Mouse (Mus musculus) intestine, postnatal 0 days (tissue): ENCODE measurements around the gene Ykt6. TPM values are rescaled to one million over a fixed set of nuclear protein-coding genes. Genes with fewer than 3 reads are reported as not detected.

Source experiments
- ATAC-seq: fragments of 200-750 bp; cut with Nextera tagmentation; 2 replicates; pipeline ENCODE4 v1.8.0; 2017; ENCODE audit warnings: mild to moderate bottlenecking, moderate TSS enrichment, moderate library complexity
- H3K27ac ChIP-seq: fragments of 300-500 bp; sonication (generic); 2 replicates; pipeline ENCODE4 v1.5.1; 2014; ENCODE audit warnings: mild to moderate bottlenecking, low read depth, low read length, moderate library complexity
- H3K27me3 ChIP-seq: fragments of 300-500 bp; sonication (generic); replicated peaks from 2 replicates; pipeline ENCODE4 v1.6.1; 2014; ENCODE audit warnings: low read length, mixed read lengths; ENCODE audit not compliant: control insufficient read depth, insufficient read depth
- H3K36me3 ChIP-seq: fragments of 300-500 bp; sonication (generic); 2 replicates; pipeline ENCODE4 v1.6.1; 2014; ENCODE audit warnings: mild to moderate bottlenecking, moderate library complexity; ENCODE audit not compliant: control insufficient read depth, insufficient read depth
- H3K4me1 ChIP-seq: fragments of 300-500 bp; sonication (generic); replicated peaks from 2 replicates; pipeline ENCODE4 v1.6.1; 2014; ENCODE audit warnings: antibody characterized with exemption, low read length, mixed read lengths; ENCODE audit not compliant: control insufficient read depth, insufficient read depth
- H3K4me2 ChIP-seq: fragments of 300-500 bp; sonication (generic); replicated peaks from 2 replicates; pipeline ENCODE4 v1.6.1; 2014; ENCODE audit warnings: low read depth, mild to moderate bottlenecking, moderate library complexity
- H3K4me3 ChIP-seq: fragments of 300-500 bp; sonication (generic); 2 replicates; pipeline ENCODE4 v1.5.1; 2014; ENCODE audit warnings: low read depth, low read length
- H3K9ac ChIP-seq: fragments of 300-500 bp; sonication (generic); 2 replicates; pipeline ENCODE4 v1.6.1; 2014; ENCODE audit warnings: mild to moderate bottlenecking, low read depth, low read length
- H3K9me3 ChIP-seq: fragments of 300-500 bp; sonication (generic); 2 replicates; pipeline ENCODE4 v1.6.1; 2016; ENCODE audit warnings: mixed run types; ENCODE audit not compliant: control insufficient read depth
- CTCF ChIP-seq: sonication (generic); IDR thresholded peaks from 2 replicates; pipeline ENCODE4 v1.5.1; 2016; ENCODE audit warnings: low read depth, mild to moderate bottlenecking, control low read depth, antibody characterized with exemption, moderate library complexity
- WGBS: fragments of 180-500 bp; shearing (Covaris S2); extraction: QIAGEN DNeasy Blood & Tissue Kit; methylation state at CpG from one replicate; pipeline ENCODE4 v1.1.7; 2014; 5-methylcytosine and 5-hydroxymethylcytosine counted together
- polyA plus RNA-seq: library from polyadenylated mRNA; unstranded; fragments of >200 nt; fragmentation: Nextera tagmentation; extraction: Ambion mirVana; gene quantifications from 2 replicates; pipeline ENCODE4 v1.2.1, GENCODE M21; 2015

The Ykt6 gene
- polyA plus RNA-seq, 1 experiment from 2014 or later, result 53.8 TPM

DNA sequence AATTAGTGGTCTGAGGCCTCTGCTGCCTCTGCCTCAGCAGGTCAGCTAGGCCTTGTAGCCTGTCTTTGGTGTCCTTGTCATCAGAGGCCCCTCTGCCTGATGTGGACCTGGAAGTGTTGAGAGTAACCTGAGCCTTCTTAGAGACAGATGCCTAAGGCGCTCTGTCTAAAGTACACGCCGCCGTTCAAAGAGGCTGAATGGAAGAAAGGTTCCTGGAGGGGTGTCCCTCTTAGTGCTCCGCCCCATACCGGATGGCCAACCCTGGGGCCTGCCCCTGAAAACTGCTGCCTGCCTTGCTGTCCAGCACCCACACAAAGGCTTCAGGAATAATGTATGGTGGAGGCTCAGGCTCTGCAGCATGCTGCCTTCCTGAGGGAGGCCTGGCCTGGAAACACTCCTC is 12.7 kb downstream of the Ykt6 start:
- H3K4me2 ChIP-seq, result no peak overlapping the region
- no peak overlapping the region for H3K27ac ChIP-seq
- H3K36me3 ChIP-seq, result peaks cover 84% of the 10 kb centered on the region
- H3K27me3 ChIP-seq, result no peaks in the 10 kb centered on the region
- H3K4me1 ChIP-seq, result no peaks in the 10 kb centered on the region
- no peak for TF ChIP-seq CTCF
- no peaks in the 10 kb centered on the region for H3K9me3 ChIP-seq
- H3K9ac ChIP-seq, result no peak overlapping the region
- 64% methylated on average over 6 of the region's 6 CpGs for WGBS
- H3K4me3 ChIP-seq, result no peak overlapping the region
- ATAC-seq, result no peak

DNA sequence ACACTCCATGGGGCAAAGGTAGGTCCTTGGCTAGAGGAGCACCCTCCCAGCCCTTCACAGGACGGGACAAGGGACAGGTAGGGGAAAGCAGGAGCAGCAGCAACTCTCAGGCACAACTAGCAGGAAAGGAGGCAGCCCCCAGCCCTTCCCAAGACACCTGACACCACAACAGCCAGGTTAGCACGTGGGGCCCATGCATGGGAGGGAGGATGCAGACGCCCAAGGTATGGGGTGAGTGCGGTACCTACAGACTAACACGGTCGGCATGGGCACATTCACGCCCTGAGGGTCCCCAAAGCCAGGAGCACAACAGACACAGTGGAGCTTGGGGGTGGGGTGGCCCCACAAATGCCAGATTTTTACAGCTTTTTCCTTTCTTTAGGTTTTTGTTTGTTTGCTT is 15.7 kb downstream of the Ykt6 start:
- no peak overlapping the region for H3K4me2 ChIP-seq
- H3K27ac ChIP-seq, result no peak overlapping the region
- no peaks in the 10 kb centered on the region for H3K9me3 ChIP-seq
- no peak for TF ChIP-seq CTCF
- no peak overlapping the region for H3K4me3 ChIP-seq
- H3K9ac ChIP-seq, result no peak overlapping the region
- H3K4me1 ChIP-seq, result no peaks in the 10 kb centered on the region
- WGBS, result 71% methylated on average over 7 of the region's 7 CpGs
- peaks cover 54% of the 10 kb centered on the region for H3K36me3 ChIP-seq
- H3K27me3 ChIP-seq, result no peaks in the 10 kb centered on the region
- ATAC-seq, result no peak

DNA sequence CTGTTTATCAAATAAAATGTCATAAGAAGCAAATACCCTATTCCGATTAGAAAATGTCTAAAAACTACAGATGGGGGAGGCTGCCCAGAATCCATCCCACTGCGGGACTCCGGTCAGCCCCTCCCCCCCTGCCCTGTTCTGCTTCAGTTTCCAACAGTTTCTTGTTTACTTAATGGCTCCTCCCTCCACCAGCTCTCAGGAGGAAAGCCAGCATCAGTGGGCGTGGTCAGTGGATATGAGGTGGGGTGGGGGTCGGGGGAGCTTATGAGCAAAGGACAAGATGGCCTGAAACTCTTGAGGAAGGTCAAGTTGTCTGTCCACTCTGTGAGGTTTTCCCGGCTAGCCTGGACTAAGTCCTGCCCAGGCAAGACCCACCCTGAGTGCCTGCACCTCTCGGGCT is 17.7 kb downstream of the Ykt6 start:
- WGBS, result 31% methylated on average over 7 of the region's 7 CpGs
- Histone ChIP-seq H3K9ac (no peak overlapping the region), H3K4me1 (no peaks in the 10 kb centered on the region), H3K4me2 (no peak overlapping the region), H3K27me3 (no peaks in the 10 kb centered on the region), H3K36me3 (peaks cover 35% of the 10 kb centered on the region), H3K9me3 (no peaks in the 10 kb centered on the region), H3K4me3 (no peak overlapping the region), H3K27ac (no peak overlapping the region)
- TF ChIP-seq CTCF, result no peak
- ATAC-seq, result no peak

DNA sequence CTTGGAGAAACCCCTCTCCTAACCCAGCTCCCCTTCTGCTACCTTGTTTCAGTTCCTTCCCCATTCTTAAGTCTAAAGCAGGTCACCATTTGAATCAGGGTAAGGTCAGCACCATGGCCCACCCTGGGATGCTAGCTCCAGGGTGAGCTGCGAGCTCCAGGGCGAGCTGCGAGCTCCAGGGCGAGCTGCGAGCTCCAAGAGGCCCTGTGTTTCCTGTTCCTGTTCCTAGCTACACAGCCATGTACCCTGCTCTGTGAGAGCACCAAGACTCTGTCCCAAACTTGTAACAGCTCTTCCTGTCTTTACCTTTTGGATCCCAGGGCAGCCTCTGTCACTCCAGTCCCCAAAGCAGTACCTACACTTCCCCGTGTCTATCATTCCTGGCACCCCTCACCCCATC is 18.6 kb downstream of the Ykt6 start:
- Histone ChIP-seq H3K4me2 (no peak overlapping the region), H3K9ac (no peak overlapping the region), H3K4me1 (no peaks in the 10 kb centered on the region), H3K9me3 (no peaks in the 10 kb centered on the region), H3K27me3 (no peaks in the 10 kb centered on the region), H3K4me3 (no peak overlapping the region), H3K36me3 (peaks cover 28% of the 10 kb centered on the region), H3K27ac (no peak overlapping the region)
- no peak for ATAC-seq
- 76% methylated on average over 6 of the region's 6 CpGs for WGBS
- no peak for TF ChIP-seq CTCF

DNA sequence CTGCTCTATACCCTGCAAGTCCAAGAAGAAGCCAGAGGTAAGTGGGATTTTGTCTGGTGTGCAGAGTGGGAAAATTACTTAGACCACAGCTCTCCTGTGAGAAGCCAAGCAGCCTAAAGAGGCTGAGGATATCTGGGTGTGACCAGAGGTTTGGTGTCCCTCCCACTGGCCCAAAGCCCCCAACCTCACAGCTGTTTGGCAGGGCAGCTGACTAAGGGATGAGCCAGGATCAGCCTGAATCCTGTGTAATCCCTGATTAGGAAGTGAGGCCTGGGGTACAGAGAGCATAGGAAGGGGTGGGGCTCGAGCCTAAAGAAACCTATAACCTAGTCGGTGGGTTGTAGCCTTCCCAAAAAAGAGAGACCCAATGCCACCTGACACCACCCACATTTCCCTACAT is 19.6 kb downstream of the Ykt6 start:
- Histone ChIP-seq H3K9me3 (no peaks in the 10 kb centered on the region), H3K36me3 (peaks cover 20% of the 10 kb centered on the region; the same call in 1 of the 2 replicates), H3K9ac (no peak overlapping the region), H3K27ac (no peak overlapping the region), H3K4me1 (no peaks in the 10 kb centered on the region), H3K4me2 (no peak overlapping the region), H3K27me3 (no peaks in the 10 kb centered on the region), H3K4me3 (no peak overlapping the region)
- ATAC-seq, result no peak
- no peak for TF ChIP-seq CTCF
- whole genome bisulfite sequencing, result 78% methylated on average over 2 of the region's 2 CpGs

DNA sequence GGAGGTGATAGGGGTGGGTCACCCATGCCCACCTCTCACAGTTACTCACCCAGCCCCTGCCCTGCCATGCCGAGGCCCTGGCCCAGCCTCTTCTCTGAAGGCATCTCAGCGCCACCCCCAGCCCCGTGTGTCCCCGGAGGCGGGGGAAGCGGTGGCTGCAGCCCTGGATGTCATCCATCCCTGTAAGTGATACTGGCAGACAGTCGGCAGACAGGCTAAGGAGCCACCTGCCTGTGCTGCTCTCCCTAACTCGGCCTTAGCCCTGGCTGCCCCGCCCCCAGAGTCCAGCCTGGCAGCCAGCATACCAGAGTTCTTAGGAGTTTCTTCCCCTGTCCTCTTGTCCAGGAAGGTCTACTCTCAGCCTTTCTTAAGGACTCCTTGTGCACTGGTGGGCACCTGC is 20.6 kb downstream of the Ykt6 start:
- no peaks in the 10 kb centered on the region for H3K27me3 ChIP-seq
- no peak overlapping the region for H3K4me2 ChIP-seq
- no peaks in the 10 kb centered on the region for H3K9me3 ChIP-seq
- H3K4me3 ChIP-seq, result no peak overlapping the region
- no peaks in the 10 kb centered on the region for H3K4me1 ChIP-seq
- peaks cover 10% of the 10 kb centered on the region; the same call in 1 of the 2 replicates for H3K36me3 ChIP-seq
- H3K9ac ChIP-seq, result no peak overlapping the region
- TF ChIP-seq CTCF, result no peak
- no peak for ATAC-seq
- H3K27ac ChIP-seq, result no peak overlapping the region
- 26% methylated on average over 9 of the region's 9 CpGs for WGBS

DNA sequence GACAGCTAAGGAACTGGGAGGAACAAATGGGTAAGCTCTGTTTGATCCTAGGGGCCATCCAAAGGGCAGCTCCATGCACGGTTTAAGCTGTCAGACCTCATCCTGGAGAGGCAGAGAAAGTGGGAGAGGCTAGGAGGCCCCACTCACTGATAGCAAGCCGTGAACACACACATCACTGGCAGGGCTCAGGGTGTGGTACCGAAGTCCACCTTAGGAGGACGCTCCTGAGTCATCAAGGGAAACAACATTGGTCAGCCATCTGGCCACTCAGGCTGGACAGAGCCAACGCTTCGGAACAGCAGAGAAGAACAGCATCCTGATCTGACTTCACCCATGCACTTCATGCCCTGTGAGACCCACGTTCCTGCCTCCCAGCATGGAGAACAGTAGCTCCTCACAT is 23.6 kb downstream of the Ykt6 start:
- Histone ChIP-seq H3K4me3 (no peak overlapping the region), H3K4me2 (no peak overlapping the region), H3K9me3 (no peaks in the 10 kb centered on the region), H3K27me3 (no peaks in the 10 kb centered on the region), H3K36me3 (no peaks in the 10 kb centered on the region; the same call in 1 of the 2 replicates), H3K4me1 (no peaks in the 10 kb centered on the region), H3K27ac (no peak overlapping the region), H3K9ac (no peak overlapping the region)
- peak; percentile 45; the same call in 1 of the 2 replicates for TF ChIP-seq CTCF
- WGBS, result 58% methylated on average over 7 of the region's 7 CpGs
- no peak for ATAC-seq
